Mouse (Mus musculus): ENCODE results near the gene Fcgr3. TPM values are rescaled to one million over a fixed set of nuclear protein-coding genes. Genes with fewer than 3 reads are reported as not detected.

Gene Fcgr3
- total RNA-seq, 4 experiments from 2014 or later = 11.4 to 29.7 (median 23.1) TPM

DNA sequence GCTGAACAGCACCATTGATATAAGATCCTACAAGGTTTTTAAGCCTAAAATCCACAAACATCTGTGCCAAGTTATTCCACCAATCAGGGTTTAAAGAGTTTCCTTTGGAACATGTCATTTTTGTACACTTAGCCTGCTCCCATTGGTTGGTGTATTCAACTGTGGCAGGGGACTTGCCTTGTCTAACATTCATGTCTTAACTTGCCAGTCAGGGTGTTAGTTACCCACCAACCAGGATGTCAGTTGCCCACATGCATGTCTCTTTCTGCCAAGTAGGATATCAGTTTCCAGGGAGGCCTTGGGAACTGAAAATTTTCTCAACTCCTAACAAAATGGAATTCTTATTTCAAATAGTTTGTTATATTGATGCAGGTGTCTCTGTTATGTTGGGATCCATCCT, 59.1 kb downstream of the Fcgr3 start:
- DNase-seq = no peak

DNA sequence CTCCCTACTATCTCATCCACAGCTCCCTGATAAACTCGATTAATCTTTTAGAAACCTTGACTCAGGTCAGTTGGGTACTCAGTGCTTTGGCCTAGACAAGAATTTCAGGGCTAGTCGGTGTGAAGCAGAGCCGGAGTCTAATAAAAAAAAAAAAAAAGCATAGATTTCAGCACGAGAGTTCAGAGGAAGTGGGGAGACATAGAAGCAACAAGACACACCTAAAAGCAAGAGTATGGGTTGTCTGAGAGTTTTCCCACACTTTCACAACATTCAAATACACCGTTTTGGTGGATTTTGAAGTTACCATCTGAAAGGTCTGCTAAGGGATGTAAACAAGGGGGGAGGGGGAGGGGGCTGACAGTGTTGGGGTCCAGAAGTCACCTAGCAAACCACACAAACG, 59.7 kb downstream of the Fcgr3 start:
- DNase-seq = no peak

Small RNAs within 50 kb of the gene (microRNA-seq; reads per million reads assigned to microRNA genes)
- gene Gm27552 (0 reads per million in 2 experiments), gene Gm27844 (0 reads per million in 2 experiments), gene Mir6546 (0 to 1.7 reads per million in 2 experiments)

Other genes with a start within 250 kb of the Fcgr3 start
- gene Atf6, start 197.2 kb downstream of the Fcgr3 start, total RNA-seq (2022) = 10 to 100 TPM; 39.7 to 46.8 (median 43.5) TPM
- 1 to 10 TPM; 1.0 to 2.7 (median 1.8) TPM for gene Gm26620, start 179.9 kb downstream of the Fcgr3 start, total RNA-seq (2022)
- gene Dusp12, start 179.4 kb downstream of the Fcgr3 start, total RNA-seq (2022) = 10 to 100 TPM; 20.7 to 34.0 (median 24.7) TPM
- not detected for gene Fcrlb, start 152.0 kb downstream of the Fcgr3 start, total RNA-seq (2022)
- under 1 TPM; 0.21 to 0.81 (median 0.59) TPM for gene Fcrla, start 137.4 kb downstream of the Fcgr3 start, total RNA-seq (2022)
- gene Fcgr2b, start 88.4 kb downstream of the Fcgr3 start, total RNA-seq (2022) = 10 to 100 TPM in 3 of 4 experiments, 1 to 10 TPM in 1; 6.4 to 15.5 (median 12.2) TPM
- 1 to 10 TPM; 4.1 to 7.5 (median 6.1) TPM for gene Fcgr4, start 46.0 kb downstream of the Fcgr3 start, total RNA-seq (2022)
- gene Cfap126, start 49.0 kb upstream of the Fcgr3 start, total RNA-seq (2022) = 1 to 10 TPM; 1.3 to 4.1 (median 3.1) TPM
- 100 to 1,000 TPM; 324 to 440 (median 382) TPM for gene Sdhc, start 85.7 kb upstream of the Fcgr3 start, total RNA-seq (2022)
- 1 to 10 TPM in 2 of 4 experiments, under 1 TPM in 2; 0.43 to 1.4 (median 1.2) TPM for gene Mpz, start 85.8 kb upstream of the Fcgr3 start, total RNA-seq (2022)
- gene Pcp4l1, start 131.3 kb upstream of the Fcgr3 start, total RNA-seq (2022) = 10 to 100 TPM; 55.7 to 66.0 (median 59.2) TPM
- under 1 TPM in 2 of 4 experiments, not detected in 2; 0.13 to 0.15 TPM for gene Nr1i3, start 149.0 kb upstream of the Fcgr3 start, total RNA-seq (2022)
- 10 to 100 TPM; 39.1 to 49.2 (median 46.0) TPM for gene Tomm40l, start 157.6 kb upstream of the Fcgr3 start, total RNA-seq (2022)
- 1 to 10 TPM; 2.0 to 6.4 (median 4.3) TPM for gene Apoa2, start 160.1 kb upstream of the Fcgr3 start, total RNA-seq (2022)
- gene Fcer1g, start 169.4 kb upstream of the Fcgr3 start, total RNA-seq (2022) = 10 to 100 TPM; 21.8 to 34.4 (median 28.3) TPM
- gene Adamts4, start 185.5 kb upstream of the Fcgr3 start, total RNA-seq (2022) = under 1 TPM; 0.46 to 0.80 (median 0.60) TPM
- 100 to 1,000 TPM; 609 to 713 (median 672) TPM for gene Ndufs2, start 186.5 kb upstream of the Fcgr3 start, total RNA-seq (2022)
- 10 to 100 TPM; 28.5 to 44.8 (median 43.0) TPM for gene B4galt3, start 205.4 kb upstream of the Fcgr3 start, total RNA-seq (2022)
- 10 to 100 TPM; 39.7 to 86.2 (median 65.6) TPM for gene Ppox, start 216.3 kb upstream of the Fcgr3 start, total RNA-seq (2022)
- 10 to 100 TPM; 39.3 to 64.7 (median 52.0) TPM for gene Usp21, start 223.1 kb upstream of the Fcgr3 start, total RNA-seq (2022)
- 100 to 1,000 TPM; 179 to 200 (median 194) TPM for gene Ufc1, start 230.1 kb upstream of the Fcgr3 start, total RNA-seq (2022)